Mouse (Mus musculus): ENCODE results near the gene Clstn1. TPM values are rescaled to one million over a fixed set of nuclear protein-coding genes. Genes with fewer than 3 reads are reported as not detected.

Gene Clstn1
- total RNA-seq (2015) = 2.2 and 4.0 TPM in 2 replicates
- total RNA-seq (2017) = 4.1 and 5.9 TPM in 2 replicates

GRCm38 (mm10) chr4:149586044-149586782 is at the start of gene Clstn1:
Gene Clstn1 (plus strand): TSS chr4:149586468.
- peak; percentile 49 for ATAC-seq (replicated peaks; ENCODE audit: poor library complexity)

DNA sequence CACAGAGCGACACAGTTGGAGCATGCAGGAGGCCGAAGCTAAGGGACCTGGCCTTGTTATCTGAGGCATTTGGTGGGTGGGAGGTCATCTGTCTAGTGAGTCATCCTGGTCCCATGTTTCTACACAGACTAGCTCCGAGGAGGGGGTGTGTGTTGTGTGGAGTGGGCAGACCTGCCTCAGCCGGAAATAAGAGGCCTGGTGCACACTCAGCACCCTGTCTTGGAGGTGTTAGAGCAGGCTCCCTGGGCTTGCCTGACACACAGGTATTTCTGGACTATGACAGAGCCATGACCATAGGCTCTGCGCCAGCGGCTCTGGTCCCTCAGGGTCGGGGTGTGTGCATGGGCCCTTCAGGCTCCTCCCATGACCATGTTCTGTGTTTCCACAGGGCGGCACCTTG is 46.8 kb upstream of the Clstn1 start:
- no peak for ATAC-seq (replicated peaks; ENCODE audit: poor library complexity)

DNA sequence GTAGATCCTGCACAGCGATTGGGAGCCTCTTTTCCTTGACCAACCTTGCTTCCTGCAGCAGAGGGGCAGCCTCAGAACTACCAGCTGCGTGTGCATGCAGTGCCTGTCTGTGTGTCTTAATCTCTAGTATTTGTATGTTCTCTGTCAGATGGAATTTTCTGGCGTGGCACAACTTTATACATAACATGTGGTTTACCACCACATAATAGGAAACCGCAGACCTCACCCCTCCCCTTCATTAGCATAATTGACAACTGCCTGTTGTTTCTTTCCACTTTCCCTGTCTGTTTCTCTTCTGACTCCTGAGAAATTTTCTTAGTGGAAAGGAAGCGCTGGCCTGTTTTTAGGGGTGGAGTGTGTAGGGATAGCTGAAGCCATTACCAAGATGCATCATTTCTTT is 44.3 kb upstream of the Clstn1 start:
- ATAC-seq (replicated peaks; ENCODE audit: poor library complexity) = peak; percentile 76

DNA sequence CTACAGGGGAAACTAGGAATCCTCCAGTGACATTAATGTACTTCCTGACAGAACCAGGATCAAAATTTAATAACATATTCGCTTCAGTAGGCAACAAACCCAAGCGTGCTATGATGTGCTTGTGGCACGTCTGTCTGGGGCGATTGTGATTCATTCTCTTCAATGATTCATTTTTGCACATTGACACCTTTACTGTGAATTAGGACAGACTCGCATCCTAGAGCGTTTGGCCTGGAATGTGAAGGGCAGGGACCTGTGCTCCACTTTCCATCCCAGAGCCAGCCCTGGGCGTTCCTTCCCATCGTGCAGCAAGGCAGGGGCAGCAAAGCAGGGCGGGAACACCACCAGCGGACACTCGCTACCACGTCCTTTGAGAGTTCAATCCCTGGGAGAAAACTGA is 43.8 kb upstream of the Clstn1 start:
- ATAC-seq (replicated peaks; ENCODE audit: poor library complexity) = no peak

GRCm38 (mm10) chr4:149542927-149543553 is 43.2 kb upstream of the Clstn1 start:
- peak; percentile 90 for ATAC-seq (replicated peaks; ENCODE audit: poor library complexity)

DNA sequence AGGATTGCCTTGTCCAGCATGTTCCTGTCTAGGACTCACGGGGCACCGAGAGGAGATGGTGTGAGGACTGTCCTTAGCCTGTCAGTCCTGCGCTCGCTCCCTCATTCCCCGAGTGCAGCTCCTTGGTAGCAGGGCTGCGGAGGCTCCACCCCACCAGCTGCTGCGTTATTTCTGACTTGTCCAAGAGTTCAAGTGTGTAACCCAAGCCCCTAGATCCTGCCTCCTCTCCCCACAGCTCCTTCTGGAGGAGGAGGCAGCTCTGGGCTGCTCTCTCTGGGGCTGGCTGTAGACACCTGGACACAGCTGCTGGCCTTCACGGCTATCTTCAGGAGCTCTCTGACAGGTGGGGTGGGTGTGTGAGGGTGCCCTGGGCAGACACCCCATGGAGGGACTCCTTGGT is 41.4 kb upstream of the Clstn1 start:
- no peak for ATAC-seq (replicated peaks; ENCODE audit: poor library complexity)

DNA sequence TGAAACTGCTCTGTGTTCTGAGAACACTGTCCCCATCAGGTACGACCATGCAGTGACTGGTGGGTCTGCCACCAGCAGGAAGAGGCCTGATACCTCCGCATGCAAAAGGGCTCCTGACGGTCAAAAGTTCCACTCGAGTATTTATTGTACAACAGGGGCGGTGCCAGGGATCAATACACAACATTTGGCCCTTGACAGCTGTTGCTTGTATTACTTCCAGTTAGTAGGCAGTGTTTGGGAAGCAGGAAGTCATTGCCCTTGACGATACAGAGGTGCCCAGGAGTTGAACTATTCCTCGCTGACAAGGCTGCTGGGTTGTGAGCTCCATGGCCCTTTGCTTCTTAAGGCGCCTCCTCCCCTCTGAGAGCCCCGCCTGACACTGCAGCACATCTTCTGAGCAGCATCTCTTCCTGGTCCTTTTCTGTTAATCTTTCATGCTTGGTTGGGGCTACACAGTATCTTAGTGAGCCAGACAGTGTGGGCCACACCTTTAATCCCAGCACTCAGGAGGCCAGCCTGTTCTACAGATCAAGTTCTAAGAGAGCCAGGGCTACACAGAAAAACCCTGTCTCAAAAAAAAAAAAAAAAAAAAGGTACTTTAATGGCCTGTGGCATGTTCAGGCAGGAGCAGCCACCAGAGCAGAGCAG is 39.3 kb upstream of the Clstn1 start:
- no peak for ATAC-seq (replicated peaks; ENCODE audit: poor library complexity)

- ATAC-seq (replicated peaks; ENCODE audit: poor library complexity) = no peak
Observed at GRCm38 (mm10) chr4:149547523-149547922, 38.7 kb upstream of the Clstn1 start.

- ATAC-seq (replicated peaks; ENCODE audit: poor library complexity) = peak; percentile 91
Observed at GRCm38 (mm10) chr4:149549221-149549925, 36.9 kb upstream of the Clstn1 start.

GRCm38 (mm10) chr4:149550866-149551265 is 35.4 kb upstream of the Clstn1 start:
- ATAC-seq (replicated peaks; ENCODE audit: poor library complexity) = no peak

- ATAC-seq (replicated peaks; ENCODE audit: poor library complexity) = no peak
Observed at GRCm38 (mm10) chr4:149551696-149552095, 34.6 kb upstream of the Clstn1 start.

GRCm38 (mm10) chr4:149553834-149554233 is 32.4 kb upstream of the Clstn1 start:
- ATAC-seq (replicated peaks; ENCODE audit: poor library complexity) = peak; percentile 41; the same call in 1 of the 2 replicates

- ATAC-seq (replicated peaks; ENCODE audit: poor library complexity) = no peak
Observed at GRCm38 (mm10) chr4:149556111-149556510, 30.2 kb upstream of the Clstn1 start.

GRCm38 (mm10) chr4:149557905-149558304 is 28.4 kb upstream of the Clstn1 start:
- ATAC-seq (replicated peaks; ENCODE audit: poor library complexity) = no peak

GRCm38 (mm10) chr4:149558389-149558788 is 27.9 kb upstream of the Clstn1 start:
- ATAC-seq (replicated peaks; ENCODE audit: poor library complexity) = no peak

- no peak for ATAC-seq (replicated peaks; ENCODE audit: poor library complexity)
Observed at GRCm38 (mm10) chr4:149561392-149561791, 24.9 kb upstream of the Clstn1 start.

GRCm38 (mm10) chr4:149561986-149562904 is 24.0 kb upstream of the Clstn1 start:
- ATAC-seq (replicated peaks; ENCODE audit: poor library complexity) = peak; percentile 83

- no peak for ATAC-seq (replicated peaks; ENCODE audit: poor library complexity)
Observed at GRCm38 (mm10) chr4:149562905-149563347, 23.3 kb upstream of the Clstn1 start.

GRCm38 (mm10) chr4:149563941-149564361 is 22.3 kb upstream of the Clstn1 start:
- no peak for ATAC-seq (replicated peaks; ENCODE audit: poor library complexity)

Measured in megakaryocyte progenitor cell, adult 5-6 weeks (primary cell).